Mouse (Mus musculus) cerebellum, adult 2 months (tissue): Measurements from ENCODE around the gene Vav1. TPM values are rescaled to one million over a fixed set of nuclear protein-coding genes. Genes with fewer than 3 reads are reported as not detected.
"Not testable (repeated sequence)": the region's sequence is repeated elsewhere in the genome, so short reads cannot be mapped to it uniquely, and the experiment has no call there.

ENCODE experiments used
- DNase-seq, 2 experiments: peaks; one replicate each; pipeline ENCODE4 v3.0.0; 2021
- H3K27ac ChIP-seq: fragments of 200-500 bp; 2 replicates; pipeline ENCODE4 v1.5.1; 2012; ENCODE audit warnings: low read length, control low read depth, inconsistent platforms; ENCODE audit not compliant: insufficient read depth
- H3K27me3 ChIP-seq: fragments of 200-500 bp; 2 replicates; pipeline ENCODE4 v1.6.1; 2012; ENCODE audit warnings: inconsistent platforms, mild to moderate bottlenecking, low read length, moderate library complexity; ENCODE audit not compliant: control insufficient read depth, insufficient read depth
- H3K4me1 ChIP-seq: fragments of 200-500 bp; 2 replicates; pipeline ENCODE4 v1.6.1; 2011; ENCODE audit warnings: low read length; ENCODE audit not compliant: control insufficient read depth, insufficient read depth
- H3K4me3 ChIP-seq: fragments of 200-500 bp; replicated peaks from 2 replicates; pipeline ENCODE3; 2011; ENCODE audit warnings: mild to moderate bottlenecking, low read depth, low read length, control low read depth; ENCODE audit not compliant: insufficient read depth
- CTCF ChIP-seq: fragments of 200-500 bp; IDR thresholded peaks from 2 replicates; pipeline ENCODE4 v1.5.1; 2011; ENCODE audit warnings: low read depth, mild to moderate bottlenecking, control low read depth, low read length, moderate library complexity, borderline replicate concordance; ENCODE audit not compliant: insufficient read depth
- POLR2A ChIP-seq: fragments of 200-500 bp; IDR thresholded peaks from 2 replicates; pipeline ENCODE4 v1.6.1; 2011; ENCODE audit warnings: low read length, control low read depth, borderline replicate concordance; ENCODE audit not compliant: insufficient read depth
- WGBS: fragments of 180-500 bp; shearing (Covaris S2); methylation state at CpG from one replicate; pipeline ENCODE4 v1.1.7; 2018; 5-methylcytosine and 5-hydroxymethylcytosine counted together
- polyA plus RNA-seq: library from polyadenylated mRNA; depleted of rRNA; stranded (reverse); fragments of >200 nt; gene quantifications from 2 replicates; pipeline ENCODE4 v1.2.3, GENCODE M21; 2012

The Vav1 gene
- polyA plus RNA-seq, 1 experiment, result 1.2 TPM

GRCm38 (mm10) chr17:57327615-57328014 is 48.7 kb downstream of the Vav1 start:
- no peaks in the 10 kb centered on the region for H3K27me3 ChIP-seq
- 13% methylated on average over 8 of the region's 8 CpGs for WGBS
- no peak overlapping the region for H3K4me3 ChIP-seq
- DNase-seq, result peak in 1 of 2 experiments; percentile 20
- no peak for TF ChIP-seq POLR2A
- TF ChIP-seq CTCF, result no peak
- no peaks in the 10 kb centered on the region for H3K4me1 ChIP-seq
- no peak overlapping the region for H3K27ac ChIP-seq

DNA sequence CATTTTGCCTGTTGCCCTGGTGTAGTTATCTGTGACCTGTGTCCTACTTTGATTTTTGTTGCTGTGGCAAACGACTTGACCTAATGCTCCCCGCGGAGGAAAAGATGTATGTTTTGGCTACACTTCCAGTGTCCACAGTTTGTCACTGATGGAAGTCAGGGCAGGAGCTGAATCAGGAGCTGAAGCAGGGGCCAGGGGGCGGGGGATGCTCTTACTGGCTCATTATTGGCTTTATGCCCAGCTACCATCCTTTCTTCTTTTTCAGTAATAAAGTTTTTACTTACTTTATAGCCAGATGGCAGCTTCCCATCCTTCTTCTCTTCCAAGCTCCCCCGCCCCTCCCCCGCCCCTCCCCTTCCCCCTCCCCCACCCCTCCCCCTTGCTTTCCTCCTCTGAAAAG is 50.0 kb downstream of the Vav1 start:
- no peak for TF ChIP-seq POLR2A
- H3K4me3 ChIP-seq, result no peak overlapping the region
- no peak for DNase-seq
- H3K27me3 ChIP-seq, result no peaks in the 10 kb centered on the region
- H3K27ac ChIP-seq, result no peak overlapping the region
- 7% methylated on average over 6 of the region's 6 CpGs for WGBS
- H3K4me1 ChIP-seq, result no peaks in the 10 kb centered on the region

DNA sequence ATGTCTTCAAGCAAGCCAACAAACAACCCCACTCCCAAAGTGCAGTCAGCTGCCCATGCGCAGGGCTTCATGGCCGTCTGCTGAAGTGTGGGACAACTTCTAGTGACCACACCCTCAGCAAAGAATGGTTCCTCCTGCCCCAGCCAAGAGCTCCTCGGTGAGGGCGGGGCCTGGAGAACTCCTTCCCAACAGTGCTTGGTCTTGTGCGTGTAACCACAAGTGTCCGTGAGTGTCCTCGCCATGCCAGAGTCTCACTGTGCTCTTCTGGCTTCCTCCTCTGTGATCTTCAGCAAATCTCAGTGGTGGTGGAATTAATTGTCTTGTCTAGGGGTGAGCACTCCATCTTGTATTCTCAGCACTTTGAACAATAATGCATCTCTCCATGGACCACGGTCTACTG is 52.1 kb downstream of the Vav1 start:
- Histone ChIP-seq H3K4me3 (no peak overlapping the region), H3K4me1 (no peaks in the 10 kb centered on the region), H3K27me3 (no peaks in the 10 kb centered on the region), H3K27ac (no peak overlapping the region)
- DNase-seq, result no peak
- 85% methylated on average over 8 of the region's 8 CpGs for WGBS
- TF ChIP-seq POLR2A, result no peak
- TF ChIP-seq CTCF, result no peak

- DNase-seq, result no peak
- Histone ChIP-seq H3K4me3 (no peak overlapping the region), H3K27me3 (no peaks in the 10 kb centered on the region), H3K27ac (no peak overlapping the region), H3K4me1 (no peaks in the 10 kb centered on the region)
- 77% methylated on average over 4 of the region's 4 CpGs for WGBS
- no peak for TF ChIP-seq CTCF
- TF ChIP-seq POLR2A, result no peak
Observed at GRCm38 (mm10) chr17:57332241-57332640, 53.3 kb downstream of the Vav1 start.

GRCm38 (mm10) chr17:57334001-57334760 is 55.3 kb downstream of the Vav1 start:
- TF ChIP-seq POLR2A, result no peak
- no peak for TF ChIP-seq CTCF
- no peak overlapping the region for H3K27ac ChIP-seq
- DNase-seq, result peak in 1 of 2 experiments; percentile 13
- no peaks in the 10 kb centered on the region for H3K4me1 ChIP-seq
- no peaks in the 10 kb centered on the region for H3K27me3 ChIP-seq
- no peak overlapping the region for H3K4me3 ChIP-seq
- 69% methylated on average over 9 of the region's 9 CpGs for WGBS

DNA sequence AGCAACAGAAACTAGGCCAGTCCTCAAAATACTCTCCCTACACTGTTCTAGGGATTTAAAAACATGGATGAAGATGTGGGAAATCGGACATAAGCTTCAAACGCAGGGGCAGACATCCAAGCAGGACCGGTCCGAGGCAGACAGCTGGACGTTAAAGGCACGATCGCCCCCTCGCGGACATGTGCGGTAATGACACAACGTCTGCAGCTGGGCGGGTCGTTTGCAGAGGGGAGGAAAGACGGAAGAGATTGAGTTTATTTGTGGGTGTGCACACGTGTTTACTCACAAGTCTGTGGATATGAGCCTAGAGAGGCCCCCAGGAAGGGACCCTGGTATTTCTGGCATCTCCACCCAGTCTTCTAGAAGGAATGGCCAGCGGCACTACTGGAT is 55.9 kb downstream of the Vav1 start:
- WGBS, result 7% methylated on average over 16 of the region's 16 CpGs
- Histone ChIP-seq H3K4me3 (no peak overlapping the region), H3K27me3 (no peaks in the 10 kb centered on the region), H3K27ac (no peak overlapping the region), H3K4me1 (no peaks in the 10 kb centered on the region)
- TF ChIP-seq POLR2A, result no peak
- TF ChIP-seq CTCF, result peak; percentile 87
- DNase-seq, result peak; percentile 67 to 80

- peak in 1 of 2 experiments; percentile 10 for DNase-seq
- not testable (repeated sequence) for H3K27ac ChIP-seq, H3K27me3 ChIP-seq, H3K4me1 ChIP-seq, H3K4me3 ChIP-seq
- 69% methylated on average over 9 of the region's 9 CpGs for WGBS
Observed at GRCm38 (mm10) chr17:57335194-57335593, 56.3 kb downstream of the Vav1 start.

GRCm38 (mm10) chr17:57335673-57336303 is 56.9 kb downstream of the Vav1 start:
- 7% methylated on average over 11 of the region's 11 CpGs for WGBS
- no peaks in the 10 kb centered on the region for H3K4me1 ChIP-seq
- TF ChIP-seq CTCF, result peak; percentile 97
- TF ChIP-seq POLR2A, result no peak
- H3K4me3 ChIP-seq, result no peak overlapping the region
- no peak overlapping the region for H3K27ac ChIP-seq
- peak; percentile 74 to 85 for DNase-seq
- H3K27me3 ChIP-seq, result no peaks in the 10 kb centered on the region
